Mouse (Mus musculus): ENCODE measurements around the gene Gm7030.

DNA sequence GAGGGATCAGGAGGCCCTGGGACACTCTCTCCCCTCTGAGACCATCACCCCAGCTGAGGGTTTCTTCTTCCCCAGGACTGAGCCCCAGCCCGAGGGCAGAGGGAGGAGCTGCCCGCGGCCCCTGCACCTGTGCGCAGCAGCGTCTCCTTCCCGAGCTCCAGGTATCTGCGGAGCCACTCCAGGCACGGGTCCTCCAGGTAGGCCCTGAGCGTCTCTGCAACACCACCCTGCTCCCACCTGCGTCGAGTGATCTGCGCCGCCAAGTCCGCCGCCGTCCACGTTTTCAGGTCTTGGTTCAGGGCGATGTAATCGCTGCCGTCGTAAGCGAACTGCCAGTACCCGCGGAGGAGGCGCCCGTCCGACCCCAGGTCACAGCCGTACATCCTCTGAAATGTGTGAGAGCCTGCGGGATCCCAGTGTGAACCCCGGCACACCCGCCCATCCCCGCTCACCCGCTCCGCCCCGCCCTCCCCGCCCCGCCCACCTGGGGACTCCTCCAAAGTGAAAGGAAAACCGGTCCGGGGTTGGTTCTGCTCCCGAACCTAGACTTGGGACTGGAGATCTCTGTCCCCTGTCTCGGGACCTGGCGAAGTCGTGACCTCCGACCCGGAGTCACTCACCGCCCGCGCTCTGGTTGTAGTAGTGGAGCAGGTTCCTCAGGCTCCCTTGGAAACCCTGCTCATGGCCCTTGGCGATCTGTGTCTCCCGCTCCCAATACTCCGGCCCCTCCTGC, 38.2 kb upstream of the Gm7030 start:
- TF ChIP-seq CTCF (conservative IDR thresholded peaks at IDR 0.05 in 1 of 2, IDR thresholded peaks at IDR 0.05 in 1 of 2; ENCODE audit: low read depth in 2 of 2, low read length in 2 of 2) (no peak), ZC3H11A (IDR thresholded peaks at IDR 0.05; ENCODE audit: low read depth, low read length) (no peak), TBP (conservative IDR thresholded peaks at IDR 0.05; ENCODE audit: low read depth, low read length) (no peak), UBTF (IDR thresholded peaks at IDR 0.05; ENCODE audit: low read depth, low read length) (no peak), POLR2A (IDR thresholded peaks at IDR 0.05; ENCODE audit: low read depth, low read length) (no peak), NRF1 (IDR thresholded peaks at IDR 0.05; ENCODE audit: low read depth, low read length) (no peak), KAT2A (IDR thresholded peaks at IDR 0.05; ENCODE audit: insufficient replicate concordance, low read length) (no peak), SMC3 (IDR thresholded peaks at IDR 0.05; ENCODE audit: low read depth, low read length) (no peak), EP300 (IDR thresholded peaks at IDR 0.05; ENCODE audit: low read length) (no peak), ELF1 (IDR thresholded peaks at IDR 0.05; ENCODE audit: low read depth, low read length) (no peak), RCOR1 (conservative IDR thresholded peaks at IDR 0.05; ENCODE audit: low read depth, low read length) (no peak), ZMIZ1 (IDR thresholded peaks at IDR 0.05; ENCODE audit: low read depth, low read length) (no peak), HCFC1 (IDR thresholded peaks at IDR 0.05; ENCODE audit: low read depth, low read length) (no peak)

Measured in CH12.LX (cell line).